Mouse (Mus musculus) kidney, adult 2 months (tissue): ENCODE results near the gene Sema5b. TPM values are rescaled to one million over a fixed set of nuclear protein-coding genes. Genes with fewer than 3 reads are reported as not detected.

ENCODE experiments used
- DNase-seq: peaks from one replicate; pipeline ENCODE4 v3.0.0; 2021
- H3K27ac ChIP-seq: fragments of 200-500 bp; 2 replicates; pipeline ENCODE4 v1.5.1; 2012; ENCODE audit warnings: low read depth, low read length, control low read depth, inconsistent platforms; ENCODE audit not compliant: insufficient read depth
- H3K27me3 ChIP-seq: fragments of 200-500 bp; replicated peaks from 2 replicates; pipeline ENCODE4 v1.6.1; 2012; ENCODE audit warnings: mild to moderate bottlenecking, moderate library complexity, low read length, inconsistent platforms; ENCODE audit not compliant: control insufficient read depth, insufficient read depth
- H3K36me3 ChIP-seq: fragments of 200-500 bp; 2 replicates; pipeline ENCODE4 v1.6.1; 2012; ENCODE audit warnings: mild to moderate bottlenecking, moderate library complexity, low read length, inconsistent platforms; ENCODE audit not compliant: control insufficient read depth, insufficient read depth
- H3K4me1 ChIP-seq: fragments of 200-500 bp; 2 replicates; pipeline ENCODE4 v1.6.1; 2011; ENCODE audit warnings: low read length; ENCODE audit not compliant: control insufficient read depth, insufficient read depth
- H3K4me3 ChIP-seq: fragments of 200-500 bp; 2 replicates; pipeline ENCODE4 v1.5.1; 2011; ENCODE audit warnings: mild to moderate bottlenecking, low read depth, low read length, control low read depth; ENCODE audit not compliant: insufficient read depth
- CTCF ChIP-seq: fragments of 200-500 bp; conservative IDR thresholded peaks from 2 replicates; pipeline ENCODE4 v1.5.1; 2011; ENCODE audit warnings: low read depth, mild to moderate bottlenecking, control low read depth, low read length, moderate library complexity, mixed read lengths; ENCODE audit not compliant: insufficient read depth, insufficient read length
- POLR2A ChIP-seq: fragments of 200-500 bp; IDR thresholded peaks from one replicate; pipeline ENCODE4 v1.6.1; 2011; ENCODE audit warnings: low read depth, low read length, control low read depth
- WGBS: fragments of 180-500 bp; shearing (Covaris S2); methylation state at CpG from one replicate; pipeline ENCODE4 v1.1.7; 2018; 5-methylcytosine and 5-hydroxymethylcytosine counted together
- polyA plus RNA-seq: library from polyadenylated mRNA; depleted of rRNA; stranded (reverse); fragments of >200 nt; gene quantifications from 2 replicates; pipeline ENCODE4 v1.2.3, GENCODE M21; 2012; rRNA removed

The Sema5b gene
- 1.4 and 1.9 TPM in 2 replicates for polyA plus RNA-seq

GRCm38 (mm10) chr16:35541117-35541641, at the start of gene Sema5b:
Gene Sema5b (plus strand): TSS chr16:35541145.
- peak; percentile 43 for DNase-seq
- no peaks in the 10 kb centered on the region; the same call in 1 of the 2 replicates for H3K27me3 ChIP-seq

DNA sequence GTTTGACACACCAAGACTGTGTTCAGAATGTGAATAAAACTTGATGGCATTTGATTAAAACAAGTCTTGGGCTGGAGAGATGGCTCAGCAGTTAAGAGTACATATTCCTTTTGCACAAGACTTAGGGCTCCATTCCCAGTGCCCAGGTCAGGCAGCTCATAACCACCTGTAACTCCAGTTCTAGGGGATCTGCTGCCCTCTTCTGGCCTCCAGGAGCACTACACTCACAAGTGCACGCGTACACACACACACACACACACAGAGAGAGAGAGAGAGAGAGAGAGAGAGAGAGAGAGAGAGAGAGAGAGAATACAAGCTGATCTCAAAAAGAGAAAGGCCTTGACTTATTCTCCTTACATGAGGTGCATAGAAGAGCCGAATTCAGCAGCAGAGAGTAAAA, 40.6 kb upstream of the Sema5b start:
- 100% methylated on average over 3 of the region's 3 CpGs for WGBS
- no peaks in the 10 kb centered on the region for H3K27me3 ChIP-seq
- H3K27ac ChIP-seq = no peak overlapping the region
- H3K4me1 ChIP-seq = no peaks in the 10 kb centered on the region
- TF ChIP-seq POLR2A (no peak), CTCF (no peak)
- DNase-seq = no peak
- H3K4me3 ChIP-seq = no peak overlapping the region
- no peaks in the 10 kb centered on the region for H3K36me3 ChIP-seq

More at GRCm38 (mm10) chr16:35541117-35541641, at the start of gene Sema5b:
- Histone ChIP-seq H3K36me3 (no peaks in the 10 kb centered on the region), H3K27ac (no peak within 1 kb of the TSS), H3K4me3 (peak within 1 kb of the TSS; percentile 38), H3K4me1 (0 out of 2 replicates have a peak, but pooled peaks cover 2% of the 10 kb centered on the region)
- WGBS = under 1% methylated on average over 53 of the region's 54 CpGs
- no peak for TF ChIP-seq POLR2A
- 0 out of 2 replicates have a peak, but pooled peaks have one; percentile 24 for TF ChIP-seq CTCF

- H3K4me3 ChIP-seq = no peak overlapping the region
- no peak for DNase-seq
- H3K27ac ChIP-seq = no peak overlapping the region
- H3K27me3 ChIP-seq = no peaks in the 10 kb centered on the region
- WGBS = 76% methylated on average over 4 of the region's 4 CpGs
- no peaks in the 10 kb centered on the region for H3K36me3 ChIP-seq
- TF ChIP-seq CTCF (no peak), POLR2A (no peak)
- H3K4me1 ChIP-seq = no peaks in the 10 kb centered on the region
These were observed 39.7 kb upstream of the Sema5b start for GRCm38 (mm10) chr16:35501106-35501760.

DNA sequence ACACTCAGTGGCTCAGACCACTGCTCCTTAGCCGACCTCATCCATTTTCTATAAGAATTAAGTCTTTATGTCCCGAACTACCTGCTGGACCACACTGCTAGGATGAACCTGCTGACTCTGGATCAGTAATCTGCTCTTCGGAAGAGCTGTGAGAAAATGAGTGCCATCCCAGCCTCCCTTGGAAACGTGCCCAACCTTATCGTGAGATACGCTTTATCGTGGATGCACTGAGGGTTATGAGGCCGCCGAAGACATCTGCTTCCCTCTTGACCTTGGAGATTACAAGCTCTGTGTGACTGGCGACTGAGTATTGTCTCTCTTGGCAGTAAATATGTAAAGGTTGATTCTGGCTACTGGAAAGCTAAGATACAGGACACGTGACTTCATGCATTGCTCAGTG, 38.5 kb upstream of the Sema5b start:
- DNase-seq = no peak
- H3K36me3 ChIP-seq = no peaks in the 10 kb centered on the region
- H3K27me3 ChIP-seq = no peaks in the 10 kb centered on the region
- TF ChIP-seq POLR2A = no peak
- no peak for TF ChIP-seq CTCF
- no peak overlapping the region for H3K27ac ChIP-seq
- H3K4me3 ChIP-seq = no peak overlapping the region
- WGBS = 90% methylated on average over 11 of the region's 11 CpGs
- H3K4me1 ChIP-seq = no peaks in the 10 kb centered on the region

DNA sequence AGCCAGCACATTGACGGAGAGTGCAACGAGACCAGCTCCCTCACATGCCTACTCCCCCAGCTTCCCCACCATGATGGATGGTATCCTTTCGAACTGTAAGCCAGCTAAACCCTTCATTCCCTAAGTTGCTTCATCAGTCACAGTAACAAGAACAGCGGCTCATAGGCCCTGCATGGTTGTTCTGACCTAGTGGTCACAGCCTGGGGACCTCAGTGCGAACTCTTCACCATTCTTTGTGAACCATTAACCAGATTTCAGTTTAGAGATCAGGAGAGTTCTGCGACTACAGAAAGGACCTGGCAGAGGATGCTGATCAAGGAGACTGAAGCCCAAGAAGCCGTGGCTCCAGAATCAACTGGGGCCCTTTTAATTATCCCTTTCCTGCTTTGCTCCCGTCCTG, 36.7 kb upstream of the Sema5b start:
- Histone ChIP-seq H3K27ac (no peak overlapping the region), H3K27me3 (no peaks in the 10 kb centered on the region), H3K36me3 (no peaks in the 10 kb centered on the region), H3K4me1 (no peaks in the 10 kb centered on the region), H3K4me3 (no peak overlapping the region)
- DNase-seq = peak; percentile 71
- WGBS = 67% methylated on average over 8 of the region's 8 CpGs
- TF ChIP-seq POLR2A (no peak), CTCF (no peak)

DNA sequence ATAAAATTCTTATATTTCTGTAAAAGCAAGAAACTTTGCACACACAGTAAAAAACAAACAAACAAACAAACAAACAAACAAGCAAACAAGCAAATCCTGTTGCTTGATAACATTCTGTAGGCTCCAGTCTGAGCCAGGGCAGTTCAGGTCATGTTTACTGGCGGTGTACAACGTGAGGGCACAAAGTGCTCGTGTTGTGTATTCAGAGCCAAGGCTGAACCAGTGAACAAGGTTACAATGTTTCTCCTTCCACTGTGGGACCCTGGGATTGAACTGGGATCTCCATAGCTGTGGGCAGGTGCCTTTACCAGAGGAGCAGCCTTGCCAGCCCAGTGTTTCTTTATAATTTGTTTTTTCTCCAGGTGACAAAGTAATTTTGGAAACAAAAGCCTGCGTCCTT, 35.2 kb upstream of the Sema5b start:
- no peak for DNase-seq
- TF ChIP-seq CTCF (no peak), POLR2A (no peak)
- Histone ChIP-seq H3K27ac (no peak overlapping the region), H3K36me3 (no peaks in the 10 kb centered on the region), H3K27me3 (no peaks in the 10 kb centered on the region), H3K4me1 (no peaks in the 10 kb centered on the region), H3K4me3 (no peak overlapping the region)
- 83% methylated on average over 4 of the region's 4 CpGs for WGBS

- TF ChIP-seq CTCF (no peak), POLR2A (no peak)
- H3K4me1 ChIP-seq = no peaks in the 10 kb centered on the region
- H3K27ac ChIP-seq = no peak overlapping the region
- H3K4me3 ChIP-seq = no peak overlapping the region
- H3K27me3 ChIP-seq = no peaks in the 10 kb centered on the region
- no peaks in the 10 kb centered on the region for H3K36me3 ChIP-seq
- DNase-seq = no peak
- 86% methylated on average over 6 of the region's 6 CpGs for WGBS
These were observed 32.4 kb upstream of the Sema5b start for GRCm38 (mm10) chr16:35508581-35508980.
